Mouse (Mus musculus): Measurements from ENCODE around the gene Cadps2. TPM values are rescaled to one million over a fixed set of nuclear protein-coding genes. Genes with fewer than 3 reads are reported as not detected.

The Cadps2 gene
- polyA plus RNA-seq, 1 experiment from 2014 or later: 3.2 TPM

- WGBS: under 1% methylated on average over 23 of the region's 23 CpGs
- peaks cover 91% of the 10 kb centered on the region for H3K27me3 ChIP-seq (ENCODE audit: control insufficient read depth, insufficient read depth, low read length)
These were observed 592.3 kb downstream of the Cadps2 start for GRCm38 (mm10) chr6:23246790-23247511.

GRCm38 (mm10) chr6:23246061-23246789 lies 593.0 kb downstream of the Cadps2 start:
- Histone ChIP-seq H3K9me3 (ENCODE audit: control insufficient read depth, low read length) (no peaks in the 10 kb centered on the region), H3K4me3 (ENCODE audit: low read depth, low read length) (0 out of 2 replicates have a peak overlapping the region, but pooled peaks have one; percentile 26), H3K4me1 (ENCODE audit: control insufficient read depth, insufficient read depth, low read length) (peaks cover 11% of the 10 kb centered on the region), H3K27ac (ENCODE audit: low read depth, low read length) (no peak overlapping the region), H3K27me3 (ENCODE audit: control insufficient read depth, insufficient read depth, low read length) (peaks cover 93% of the 10 kb centered on the region), H3K36me3 (ENCODE audit: control insufficient read depth, insufficient read depth, low read length) (no peaks in the 10 kb centered on the region), H3K9ac (ENCODE audit: low read length) (no peak overlapping the region; the same call in 1 of the 2 replicates), H3K4me2 (no peak overlapping the region)
- 4% methylated on average over 17 of the region's 17 CpGs for WGBS
- ATAC-seq (ENCODE audit: low FRiP score) (no peak), DNase-seq (ENCODE audit: low spot score, missing footprints) (peak; percentile 91)

More at GRCm38 (mm10) chr6:23246790-23247511, 592.3 kb downstream of the Cadps2 start:
- H3K4me1 ChIP-seq (ENCODE audit: control insufficient read depth, insufficient read depth, low read length): peaks cover 11% of the 10 kb centered on the region
- H3K9me3 ChIP-seq (ENCODE audit: control insufficient read depth, low read length): no peaks in the 10 kb centered on the region
- peak; percentile 95 for DNase-seq (ENCODE audit: low spot score, missing footprints)
- peak overlapping the region; percentile 25 for H3K4me2 ChIP-seq
- no peak overlapping the region for H3K27ac ChIP-seq (ENCODE audit: low read depth, low read length)
- ATAC-seq (ENCODE audit: low FRiP score): no peak
- H3K36me3 ChIP-seq (ENCODE audit: control insufficient read depth, insufficient read depth, low read length): no peaks in the 10 kb centered on the region
- peak overlapping the region; percentile 26 for H3K4me3 ChIP-seq (ENCODE audit: low read depth, low read length)
- H3K9ac ChIP-seq (ENCODE audit: low read length): no peak overlapping the region; the same call in 1 of the 2 replicates

- no peak overlapping the region for H3K9ac ChIP-seq (ENCODE audit: low read length)
- WGBS: under 1% methylated on average over 23 of the region's 23 CpGs
- no peaks in the 10 kb centered on the region for H3K36me3 ChIP-seq (ENCODE audit: control insufficient read depth, insufficient read depth, low read length)
- H3K4me2 ChIP-seq: no peak overlapping the region
- H3K9me3 ChIP-seq (ENCODE audit: control insufficient read depth, low read length): no peaks in the 10 kb centered on the region
- peaks cover 11% of the 10 kb centered on the region for H3K4me1 ChIP-seq (ENCODE audit: control insufficient read depth, insufficient read depth, low read length)
- peak; percentile 95 for DNase-seq (ENCODE audit: low spot score, missing footprints)
- H3K27me3 ChIP-seq (ENCODE audit: control insufficient read depth, insufficient read depth, low read length): peaks cover 97% of the 10 kb centered on the region
- no peak overlapping the region for H3K27ac ChIP-seq (ENCODE audit: low read depth, low read length)
- ATAC-seq (ENCODE audit: low FRiP score): peak; percentile 29; the same call in 1 of the 2 replicates
- peak overlapping the region; percentile 14; the same call in 1 of the 2 replicates for H3K4me3 ChIP-seq (ENCODE audit: low read depth, low read length)
These were observed 593.6 kb downstream of the Cadps2 start for GRCm38 (mm10) chr6:23245545-23246011.

GRCm38 (mm10) chr6:23245121-23245520 lies 594.1 kb downstream of the Cadps2 start:
- no peaks in the 10 kb centered on the region for H3K36me3 ChIP-seq (ENCODE audit: control insufficient read depth, insufficient read depth, low read length)
- H3K4me1 ChIP-seq (ENCODE audit: control insufficient read depth, insufficient read depth, low read length): peaks cover 11% of the 10 kb centered on the region
- DNase-seq (ENCODE audit: low spot score, missing footprints): peak; percentile 90
- ATAC-seq (ENCODE audit: low FRiP score): no peak
- no peaks in the 10 kb centered on the region for H3K9me3 ChIP-seq (ENCODE audit: control insufficient read depth, low read length)
- H3K9ac ChIP-seq (ENCODE audit: low read length): no peak overlapping the region
- no peak overlapping the region for H3K4me2 ChIP-seq
- H3K4me3 ChIP-seq (ENCODE audit: low read depth, low read length): no peak overlapping the region
- 15% methylated on average over 9 of the region's 9 CpGs for WGBS
- H3K27me3 ChIP-seq (ENCODE audit: control insufficient read depth, insufficient read depth, low read length): peaks cover 92% of the 10 kb centered on the region
- H3K27ac ChIP-seq (ENCODE audit: low read depth, low read length): no peak overlapping the region

- Histone ChIP-seq H3K4me1 (ENCODE audit: control insufficient read depth, insufficient read depth, low read length) (peaks cover 10% of the 10 kb centered on the region), H3K27ac (ENCODE audit: low read depth, low read length) (no peak overlapping the region), H3K4me2 (no peak overlapping the region), H3K9me3 (ENCODE audit: control insufficient read depth, low read length) (no peaks in the 10 kb centered on the region), H3K36me3 (ENCODE audit: control insufficient read depth, insufficient read depth, low read length) (no peaks in the 10 kb centered on the region), H3K9ac (ENCODE audit: low read length) (no peak overlapping the region), H3K27me3 (ENCODE audit: control insufficient read depth, insufficient read depth, low read length) (peaks cover 82% of the 10 kb centered on the region), H3K4me3 (ENCODE audit: low read depth, low read length) (no peak overlapping the region)
- 1% methylated on average over 15 of the region's 15 CpGs for WGBS
- DNase-seq (ENCODE audit: low spot score, missing footprints): peak; percentile 93
- 0 out of 2 replicates have a peak, but pooled peaks have one; percentile 8 for ATAC-seq (ENCODE audit: low FRiP score)
These were observed 595.1 kb downstream of the Cadps2 start for GRCm38 (mm10) chr6:23243821-23244760.

Other genes starting within 250 kb of the Cadps2 start
- gene Rnf133, start 189.1 kb downstream of the Cadps2 start, polyA plus RNA-seq (2014; fragmentation: Nextera tagmentation; extraction: Ambion mirVana): not detected in 2 replicates
- not detected in 2 replicates for gene Rnf148, start 184.3 kb downstream of the Cadps2 start, polyA plus RNA-seq (2014; fragmentation: Nextera tagmentation; extraction: Ambion mirVana)
- gene Tas2r118, start 130.6 kb upstream of the Cadps2 start, polyA plus RNA-seq (2014; fragmentation: Nextera tagmentation; extraction: Ambion mirVana): not detected in 2 replicates